Mouse (Mus musculus): ENCODE results near the gene Sema6c. TPM values are rescaled to one million over a fixed set of nuclear protein-coding genes. Genes with fewer than 3 reads are reported as not detected.

Sema6c gene
- polyA plus RNA-seq, 1 experiment from 2014 or later: 1.7 TPM

GRCm38 (mm10) chr3:95194721-95195135, 34.5 kb downstream of the Sema6c start:
- no peak overlapping the region for H3K27ac ChIP-seq (replicated peaks)

GRCm38 (mm10) chr3:95195772-95196171, 35.5 kb downstream of the Sema6c start:
- Histone ChIP-seq H3K27ac (replicated peaks) (0 out of 2 replicates have a peak overlapping the region, but pooled peaks have one; percentile 18), H3K4me3 (ENCODE audit: low read depth, low read length) (no peak overlapping the region), H3K9ac (ENCODE audit: low read length) (no peak overlapping the region), H3K4me1 (replicated peaks; ENCODE audit: control insufficient read depth, insufficient read depth) (no peaks in the 10 kb centered on the region), H3K4me2 (replicated peaks; ENCODE audit: low read depth) (no peak overlapping the region), H3K9me3 (ENCODE audit: control insufficient read depth, low read length) (no peaks in the 10 kb centered on the region), H3K36me3 (ENCODE audit: control insufficient read depth, insufficient read depth, low read length) (peaks cover 26% of the 10 kb centered on the region), H3K27me3 (ENCODE audit: control insufficient read depth, insufficient read depth, low read length) (no peaks in the 10 kb centered on the region)
- DNase-seq (ENCODE audit: low spot score) (peak; percentile 27), ATAC-seq (ENCODE audit: low FRiP score, low TSS enrichment) (no peak; the same call in 1 of the 2 replicates)
- WGBS: 49% methylated on average over 2 of the region's 2 CpGs
- TF ChIP-seq CTCF (IDR thresholded peaks at IDR 0.05; ENCODE audit: low read depth) (no peak), EP300 (optimal IDR thresholded peaks at IDR 0.05) (no peak)

More at GRCm38 (mm10) chr3:95194721-95195135, 34.5 kb downstream of the Sema6c start:
- H3K4me1 ChIP-seq (replicated peaks; ENCODE audit: control insufficient read depth, insufficient read depth): no peaks in the 10 kb centered on the region
- no peaks in the 10 kb centered on the region for H3K9me3 ChIP-seq (ENCODE audit: control insufficient read depth, low read length)
- H3K4me2 ChIP-seq (replicated peaks; ENCODE audit: low read depth): no peak overlapping the region
- no peak for DNase-seq (ENCODE audit: low spot score)
- H3K9ac ChIP-seq (ENCODE audit: low read length): no peak overlapping the region
- H3K27me3 ChIP-seq (ENCODE audit: control insufficient read depth, insufficient read depth, low read length): no peaks in the 10 kb centered on the region
- TF ChIP-seq EP300 (optimal IDR thresholded peaks at IDR 0.05) (no peak), CTCF (IDR thresholded peaks at IDR 0.05; ENCODE audit: low read depth) (no peak)
- 44% methylated on average over 6 of the region's 6 CpGs for WGBS
- H3K4me3 ChIP-seq (ENCODE audit: low read depth, low read length): no peak overlapping the region
- peak; percentile 62 for ATAC-seq (ENCODE audit: low FRiP score, low TSS enrichment)
- H3K36me3 ChIP-seq (ENCODE audit: control insufficient read depth, insufficient read depth, low read length): peaks cover 25% of the 10 kb centered on the region

GRCm38 (mm10) chr3:95199101-95199500, 38.8 kb downstream of the Sema6c start:
- 74% methylated on average over 1 of the region's 1 CpGs for WGBS
- Histone ChIP-seq H3K36me3 (ENCODE audit: control insufficient read depth, insufficient read depth, low read length) (peaks cover 44% of the 10 kb centered on the region), H3K27ac (replicated peaks) (no peak overlapping the region), H3K4me1 (replicated peaks; ENCODE audit: control insufficient read depth, insufficient read depth) (no peaks in the 10 kb centered on the region), H3K4me2 (replicated peaks; ENCODE audit: low read depth) (no peak overlapping the region), H3K27me3 (ENCODE audit: control insufficient read depth, insufficient read depth, low read length) (no peaks in the 10 kb centered on the region), H3K9ac (ENCODE audit: low read length) (no peak overlapping the region), H3K4me3 (ENCODE audit: low read depth, low read length) (no peak overlapping the region), H3K9me3 (ENCODE audit: control insufficient read depth, low read length) (no peaks in the 10 kb centered on the region)
- ATAC-seq (ENCODE audit: low FRiP score, low TSS enrichment): no peak
- TF ChIP-seq EP300 (optimal IDR thresholded peaks at IDR 0.05) (no peak), CTCF (IDR thresholded peaks at IDR 0.05; ENCODE audit: low read depth) (no peak)
- no peak for DNase-seq (ENCODE audit: low spot score)

GRCm38 (mm10) chr3:95200132-95200531, 39.9 kb downstream of the Sema6c start:
- no peaks in the 10 kb centered on the region for H3K27me3 ChIP-seq (ENCODE audit: control insufficient read depth, insufficient read depth, low read length)
- ATAC-seq (ENCODE audit: low FRiP score, low TSS enrichment) (peak; percentile 74), DNase-seq (ENCODE audit: low spot score) (peak; percentile 56)
- no peaks in the 10 kb centered on the region for H3K4me1 ChIP-seq (replicated peaks; ENCODE audit: control insufficient read depth, insufficient read depth)
- no peak overlapping the region for H3K4me3 ChIP-seq (ENCODE audit: low read depth, low read length)
- TF ChIP-seq CTCF (IDR thresholded peaks at IDR 0.05; ENCODE audit: low read depth): no peak
- no peak for TF ChIP-seq EP300 (optimal IDR thresholded peaks at IDR 0.05)
- H3K4me2 ChIP-seq (replicated peaks; ENCODE audit: low read depth): no peak overlapping the region
- WGBS: 64% methylated on average over 7 of the region's 7 CpGs
- H3K9me3 ChIP-seq (ENCODE audit: control insufficient read depth, low read length): no peaks in the 10 kb centered on the region
- H3K36me3 ChIP-seq (ENCODE audit: control insufficient read depth, insufficient read depth, low read length): peaks cover 47% of the 10 kb centered on the region
- no peak overlapping the region for H3K9ac ChIP-seq (ENCODE audit: low read length)
- peak overlapping the region; percentile 80 for H3K27ac ChIP-seq (replicated peaks)

GRCm38 (mm10) chr3:95200562-95200961, 40.3 kb downstream of the Sema6c start:
- DNase-seq (ENCODE audit: low spot score): no peak

GRCm38 (mm10) chr3:95203880-95204279, 43.6 kb downstream of the Sema6c start:
- Histone ChIP-seq H3K9me3 (ENCODE audit: control insufficient read depth, low read length) (no peaks in the 10 kb centered on the region), H3K27me3 (ENCODE audit: control insufficient read depth, insufficient read depth, low read length) (no peaks in the 10 kb centered on the region), H3K4me3 (ENCODE audit: low read depth, low read length) (no peak overlapping the region), H3K27ac (replicated peaks) (no peak overlapping the region), H3K9ac (ENCODE audit: low read length) (no peak overlapping the region), H3K4me1 (replicated peaks; ENCODE audit: control insufficient read depth, insufficient read depth) (no peaks in the 10 kb centered on the region), H3K36me3 (ENCODE audit: control insufficient read depth, insufficient read depth, low read length) (peaks cover 44% of the 10 kb centered on the region), H3K4me2 (replicated peaks; ENCODE audit: low read depth) (no peak overlapping the region)
- TF ChIP-seq EP300 (optimal IDR thresholded peaks at IDR 0.05) (no peak), CTCF (IDR thresholded peaks at IDR 0.05; ENCODE audit: low read depth) (no peak)
- DNase-seq (ENCODE audit: low spot score) (no peak), ATAC-seq (ENCODE audit: low FRiP score, low TSS enrichment) (no peak)
- 93% methylated on average over 6 of the region's 6 CpGs for WGBS

More at GRCm38 (mm10) chr3:95200562-95200961, 40.3 kb downstream of the Sema6c start:
- TF ChIP-seq EP300 (optimal IDR thresholded peaks at IDR 0.05): no peak
- TF ChIP-seq CTCF (IDR thresholded peaks at IDR 0.05; ENCODE audit: low read depth): no peak
- WGBS: 70% methylated on average over 2 of the region's 2 CpGs
- Histone ChIP-seq H3K4me3 (ENCODE audit: low read depth, low read length) (no peak overlapping the region), H3K36me3 (ENCODE audit: control insufficient read depth, insufficient read depth, low read length) (peaks cover 47% of the 10 kb centered on the region), H3K9me3 (ENCODE audit: control insufficient read depth, low read length) (no peaks in the 10 kb centered on the region), H3K27me3 (ENCODE audit: control insufficient read depth, insufficient read depth, low read length) (no peaks in the 10 kb centered on the region), H3K4me1 (replicated peaks; ENCODE audit: control insufficient read depth, insufficient read depth) (no peaks in the 10 kb centered on the region), H3K4me2 (replicated peaks; ENCODE audit: low read depth) (no peak overlapping the region), H3K27ac (replicated peaks) (peak overlapping the region; percentile 69), H3K9ac (ENCODE audit: low read length) (no peak overlapping the region)
- ATAC-seq (ENCODE audit: low FRiP score, low TSS enrichment): no peak

Measured in stomach, postnatal 0 days (tissue).